Mouse (Mus musculus): ENCODE results near the gene Ssr3.

GRCm38 (mm10) chr3:65373594-65374182, 18.7 kb downstream of the Ssr3 start:
- TF ChIP-seq CTCF (IDR thresholded peaks at IDR 0.05; ENCODE audit: low read depth): no peak
- TF ChIP-seq EP300 (optimal IDR thresholded peaks at IDR 0.05): no peak

Measured in stomach, postnatal 0 days (tissue).